Mouse (Mus musculus): ENCODE measurements around the gene Otx1. TPM values are rescaled to one million over a fixed set of nuclear protein-coding genes. Genes with fewer than 3 reads are reported as not detected.

The Otx1 gene
- total RNA-seq (2012; rRNA removed) (not detected in 2 replicates), polyA plus RNA-seq (2012; ENCODE audit: insufficient read depth in 1 of 2, insufficient read length in 2 of 2, low read depth in 1 of 2, low replicate concordance in 2 of 2, missing spikeins in 1 of 2) (not detected)

DNA sequence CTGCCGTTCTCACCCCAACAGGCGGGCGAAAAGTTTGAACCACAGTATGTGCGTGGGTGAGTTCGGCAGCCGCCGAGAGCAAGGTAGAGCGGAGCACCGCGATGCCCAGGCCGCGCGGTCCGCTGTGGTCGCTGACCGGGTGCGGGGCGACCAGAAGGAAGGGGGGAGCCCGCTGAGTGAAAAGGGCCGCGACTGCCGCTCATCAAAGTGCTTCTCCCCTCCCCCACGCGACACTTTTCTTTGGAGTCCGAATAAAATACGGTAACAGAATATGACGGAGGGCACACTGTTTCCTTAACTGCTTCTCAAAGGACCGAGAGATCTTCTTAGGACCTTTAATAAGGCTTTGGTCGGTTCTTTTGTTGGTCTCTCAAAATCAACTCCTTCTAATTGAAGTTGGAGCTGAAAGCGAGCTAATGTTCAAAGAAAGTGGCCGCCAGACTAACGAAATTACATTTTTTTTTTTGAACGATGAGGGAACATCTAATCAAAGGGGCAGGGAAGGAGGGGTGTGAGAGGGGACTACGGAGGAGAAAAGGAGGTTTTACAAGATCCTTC, at the start of gene Otx1:
Gene Otx1 (minus strand): TSS at position 115 of the 558 bp plus-strand sequence.
- Histone ChIP-seq H3K27ac (ENCODE audit: control insufficient read depth, low read depth, low read length) (no peak within 1 kb of the TSS), H3K27me3 (ENCODE audit: control insufficient read depth in 1 of 2, insufficient read depth in 2 of 2, low read length in 2 of 2) (no peaks in the 10 kb centered on the region), H3K36me3 (ENCODE audit: control insufficient read depth in 1 of 2, insufficient read depth in 2 of 2, low read length in 2 of 2) (peaks cover 0 to 4% of the 10 kb centered on the region in 2 experiments; a peak in 2 of 4 replicates), H3K9me3 (replicated peaks; ENCODE audit: insufficient read depth, low read length) (no peaks in the 10 kb centered on the region), H3K4me3 (ENCODE audit: control insufficient read depth in 1 of 2, insufficient read depth in 1 of 2, low read depth in 2 of 2, low read length in 2 of 2) (no peak within 1 kb of the TSS), H3K9ac (ENCODE audit: control insufficient read depth, low read depth, low read length, poor library complexity, severe bottlenecking) (no peak within 1 kb of the TSS), H3K79me2 (ENCODE audit: control insufficient read depth, insufficient read depth, low read length, poor library complexity) (no peaks in the 10 kb centered on the region), H3K4me1 (ENCODE audit: control insufficient read depth in 1 of 2, insufficient read depth in 2 of 2, low read length in 2 of 2) (peaks cover 0 to 10% of the 10 kb centered on the region in 2 experiments; a peak in 1 of 4 replicates)
- TF ChIP-seq ETS1 (IDR thresholded peaks at IDR 0.05; ENCODE audit: low read depth, low read length): no peak
- TF ChIP-seq HCFC1 (IDR thresholded peaks at IDR 0.05; ENCODE audit: low read depth, low read length): no peak
- no peak for TF ChIP-seq ELF1 (IDR thresholded peaks at IDR 0.05; ENCODE audit: low read depth, low read length)
- no peak for TF ChIP-seq ZNF384 (IDR thresholded peaks at IDR 0.05; ENCODE audit: low read depth, low read length)
- no peak for TF ChIP-seq ZMIZ1 (IDR thresholded peaks at IDR 0.05; ENCODE audit: low read depth, low read length)
- TF ChIP-seq SMC3 (IDR thresholded peaks at IDR 0.05; ENCODE audit: low read depth, low read length): no peak
- TF ChIP-seq NELFE (IDR thresholded peaks at IDR 0.05; ENCODE audit: low read depth, low read length): no peak
- no peak for TF ChIP-seq UBTF (IDR thresholded peaks at IDR 0.05; ENCODE audit: borderline replicate concordance, insufficient read depth, low read depth, low read length)
- TF ChIP-seq JUND (IDR thresholded peaks at IDR 0.05; ENCODE audit: low read depth, low read length): no peak
- TF ChIP-seq TBP (IDR thresholded peaks at IDR 0.05; ENCODE audit: low read depth, low read length): no peak
- no peak for TF ChIP-seq POLR2A (IDR thresholded peaks at IDR 0.05; ENCODE audit: control insufficient read depth in 1 of 2, insufficient read depth in 1 of 2, low read depth in 1 of 2, low read length in 2 of 2, poor library complexity in 1 of 2)
- TF ChIP-seq E2F4 (IDR thresholded peaks at IDR 0.05; ENCODE audit: borderline replicate concordance, low read depth, low read length): no peak
- no peak for TF ChIP-seq POLR2AphosphoS5 (IDR thresholded peaks at IDR 0.05; ENCODE audit: borderline replicate concordance, low read depth, low read length)
- TF ChIP-seq SIN3A (IDR thresholded peaks at IDR 0.05; ENCODE audit: low read length): no peak
- no peak for TF ChIP-seq MYB (IDR thresholded peaks at IDR 0.05; ENCODE audit: low read depth, low read length)
- DNase-seq (ENCODE audit: low read depth, low spot score): no peak

DNA sequence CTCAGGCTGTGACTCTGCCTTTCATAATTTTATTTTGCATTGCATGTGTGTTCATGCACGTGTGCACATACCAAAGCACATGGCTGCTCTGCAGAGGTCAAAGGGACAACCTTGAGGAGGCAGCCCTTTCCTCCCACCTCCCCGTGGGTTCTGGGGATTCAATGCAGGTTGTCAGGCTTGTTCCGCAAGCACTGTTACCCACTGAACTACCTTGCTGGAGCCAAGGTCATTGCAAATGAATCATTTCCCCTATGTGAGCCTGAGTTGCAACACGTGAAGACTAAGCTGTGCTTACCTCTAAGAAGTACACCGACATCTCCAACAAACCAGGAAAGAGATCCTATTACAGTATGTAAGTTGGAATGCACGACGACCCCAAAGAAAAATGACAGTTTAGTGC, 48.2 kb upstream of the Otx1 start:
- TF ChIP-seq NRF1 (IDR thresholded peaks at IDR 0.05; ENCODE audit: insufficient read depth, low read depth, low read length, poor library complexity, severe bottlenecking): no peak
- TF ChIP-seq USF1 (IDR thresholded peaks at IDR 0.05; ENCODE audit: low read depth, low read length): no peak
- TF ChIP-seq RAD21 (IDR thresholded peaks at IDR 0.05; ENCODE audit: low read depth, low read length): no peak
- TF ChIP-seq ZMIZ1 (IDR thresholded peaks at IDR 0.05; ENCODE audit: low read depth, low read length): no peak
- TF ChIP-seq SMC3 (IDR thresholded peaks at IDR 0.05; ENCODE audit: low read depth, low read length): no peak
- no peak for TF ChIP-seq ZNF384 (IDR thresholded peaks at IDR 0.05; ENCODE audit: low read depth, low read length)
- TF ChIP-seq KAT2A (conservative IDR thresholded peaks at IDR 0.05; ENCODE audit: low read depth, low read length): no peak
- no peak for TF ChIP-seq POLR2AphosphoS5 (IDR thresholded peaks at IDR 0.05; ENCODE audit: borderline replicate concordance, low read depth, low read length)
- TF ChIP-seq E2F4 (IDR thresholded peaks at IDR 0.05; ENCODE audit: borderline replicate concordance, low read depth, low read length): no peak
- TF ChIP-seq GABPA (IDR thresholded peaks at IDR 0.05; ENCODE audit: low read depth, low read length): no peak
- TF ChIP-seq POLR2AphosphoS2 (IDR thresholded peaks at IDR 0.05; ENCODE audit: low read length): no peak
- TF ChIP-seq ZKSCAN1 (IDR thresholded peaks at IDR 0.05; ENCODE audit: low read depth, low read length): no peak
- no peak for TF ChIP-seq CTCF (IDR thresholded peaks at IDR 0.05 in 2 of 3, conservative IDR thresholded peaks at IDR 0.05 in 1 of 3; ENCODE audit: control insufficient read depth in 1 of 3, insufficient read depth in 1 of 3, low read depth in 2 of 3, low read length in 3 of 3, poor library complexity in 1 of 3, severe bottlenecking in 1 of 3)
- TF ChIP-seq MEF2A (IDR thresholded peaks at IDR 0.05; ENCODE audit: extremely low read depth, insufficient replicate concordance, low read depth, low read length, poor library complexity, severe bottlenecking): no peak
- no peak for TF ChIP-seq HCFC1 (IDR thresholded peaks at IDR 0.05; ENCODE audit: low read depth, low read length)
- TF ChIP-seq MAX (IDR thresholded peaks at IDR 0.05; ENCODE audit: low read length): no peak
- TF ChIP-seq NELFE (IDR thresholded peaks at IDR 0.05; ENCODE audit: low read depth, low read length): no peak
- TF ChIP-seq MXI1 (IDR thresholded peaks at IDR 0.05; ENCODE audit: low read depth, low read length): no peak
- no peaks in the 10 kb centered on the region for H3K27me3 ChIP-seq (ENCODE audit: control insufficient read depth in 1 of 2, insufficient read depth in 2 of 2, low read length in 2 of 2)
- no peak for DNase-seq (ENCODE audit: low read depth, low spot score)
- H3K27ac ChIP-seq (ENCODE audit: control insufficient read depth, low read depth, low read length): no peak overlapping the region
- no peak overlapping the region for H3K4me3 ChIP-seq (ENCODE audit: control insufficient read depth in 1 of 2, insufficient read depth in 1 of 2, low read depth in 2 of 2, low read length in 2 of 2)
- no peaks in the 10 kb centered on the region for H3K79me2 ChIP-seq (ENCODE audit: control insufficient read depth, insufficient read depth, low read length, poor library complexity)
- no peaks in the 10 kb centered on the region for H3K4me1 ChIP-seq (ENCODE audit: control insufficient read depth in 1 of 2, insufficient read depth in 2 of 2, low read length in 2 of 2)
- no peaks in the 10 kb centered on the region for H3K9me3 ChIP-seq (replicated peaks; ENCODE audit: insufficient read depth, low read length)
- H3K9ac ChIP-seq (ENCODE audit: control insufficient read depth, low read depth, low read length, poor library complexity, severe bottlenecking): no peak overlapping the region
- peaks cover 0 to 3% of the 10 kb centered on the region in 2 experiments; a peak in 2 of 4 replicates for H3K36me3 ChIP-seq (ENCODE audit: control insufficient read depth in 1 of 2, insufficient read depth in 2 of 2, low read length in 2 of 2)
